17 mouse cellular contexts compared by ENCODE assay signal in genomic region chr3:93630917-93631714, GRCm38 (mm10). TPM values are rescaled to one million over a fixed set of nuclear protein-coding genes. Genes with fewer than 3 reads are reported as not detected.
"Had no signal": no experiment of that assay in that cellular context is flagged by ENCODE, and none has a peak within 500 bp of the region (broad histone marks: within the 10 kb centered on the region; RNA-seq: fewer than 3 reads in every experiment).

No protein-coding gene starts in this region.

RNA-seq across cellular contexts. Expression of gene Tdpoz2, which starts 21.4 kb away (rescaled TPM):
- polyA plus RNA-seq: liver, postnatal 0 days; lung, adult 2 months; lung, embryonic 15.5 days; lung, postnatal 0 days; macrophage; midbrain, embryonic 11.5 days; midbrain, embryonic 13.5 days; midbrain, embryonic 15.5 days; midbrain, postnatal 0 days; neural tube, embryonic 12.5 days; neural tube, embryonic 14.5 days; spleen, adult 2 months; stomach, embryonic 15.5 days; stomach, postnatal 0 days; testis, adult 2 months; thymus, adult 2 months; urinary bladder, adult 2 months had no signal

RNA-seq across cellular contexts. Expression of gene Tdpoz1, which starts 45.0 kb away (rescaled TPM):
- polyA plus RNA-seq: liver, postnatal 0 days; lung, adult 2 months; lung, embryonic 15.5 days; lung, postnatal 0 days; macrophage; midbrain, embryonic 11.5 days; midbrain, embryonic 13.5 days; midbrain, embryonic 15.5 days; midbrain, postnatal 0 days; neural tube, embryonic 12.5 days; neural tube, embryonic 14.5 days; spleen, adult 2 months; stomach, embryonic 15.5 days; stomach, postnatal 0 days; testis, adult 2 months; thymus, adult 2 months; urinary bladder, adult 2 months had no signal
